Mouse (Mus musculus) right cerebral cortex, postnatal 36 days (tissue): ENCODE data around the gene Oas1c.

ENCODE experiments used
- DNase-seq, 2 experiments: peaks; one replicate each; pipeline ENCODE4 v3.0.0; 2022; ENCODE audit warnings: low spot score in 2 of 2, mixed read lengths in 1 of 2

The Oas1c gene

GRCm38 (mm10) chr5:120781646-120782045, 30.7 kb downstream of the Oas1c start:
- DNase-seq = no peak

DNA sequence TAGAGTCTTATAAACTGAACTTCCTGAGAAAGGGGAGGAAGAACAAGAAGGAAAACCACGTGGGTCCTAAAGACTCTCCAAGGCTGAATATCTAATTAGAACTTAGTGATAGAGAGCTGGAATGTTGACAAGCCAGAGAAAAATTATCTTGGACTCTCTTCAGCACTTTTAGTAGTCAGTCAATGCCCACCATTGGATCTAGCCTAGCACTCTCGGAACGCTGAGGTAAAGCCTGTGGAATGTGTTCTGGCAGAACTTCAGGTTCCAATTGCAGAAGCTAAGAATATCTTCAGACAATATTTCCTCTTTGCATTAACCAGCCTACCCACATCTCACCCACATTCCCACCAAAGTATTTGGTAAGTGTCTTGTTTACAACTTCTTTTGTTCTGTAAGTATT, 32.4 kb downstream of the Oas1c start:
- DNase-seq = no peak

GRCm38 (mm10) chr5:120778941-120779340, 33.4 kb downstream of the Oas1c start:
- no peak for DNase-seq

GRCm38 (mm10) chr5:120777478-120777877, 34.8 kb downstream of the Oas1c start, which contains the start of gene Oas3:
Gene Oas3 (minus strand): TSS chr5:120777661.
- DNase-seq = no peak

- no peak for DNase-seq
Measured at GRCm38 (mm10) chr5:120776801-120777200, 35.5 kb downstream of the Oas1c start.

- DNase-seq = no peak
Measured at GRCm38 (mm10) chr5:120775287-120775985, 36.9 kb downstream of the Oas1c start.

DNA sequence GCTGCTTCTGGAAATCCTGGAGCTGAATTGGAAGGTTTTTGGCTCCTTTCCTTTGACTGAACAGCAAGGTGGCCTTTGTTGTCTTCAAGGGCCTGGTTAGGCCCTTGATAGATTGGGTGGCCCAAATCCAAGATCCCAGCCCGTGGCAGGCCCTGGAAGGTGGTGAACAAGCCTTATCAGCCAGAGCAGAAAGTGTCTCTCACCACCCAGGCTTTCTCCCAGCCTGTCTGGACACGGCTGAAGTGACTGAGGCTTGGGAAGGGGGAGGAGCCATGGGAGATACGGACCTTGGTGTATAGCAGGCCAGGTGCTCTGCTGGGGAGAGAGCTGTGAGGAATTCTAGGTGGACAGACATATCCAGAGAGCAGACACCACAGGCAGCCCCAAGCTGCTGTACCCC, 42.9 kb downstream of the Oas1c start:
- no peak for DNase-seq

DNA sequence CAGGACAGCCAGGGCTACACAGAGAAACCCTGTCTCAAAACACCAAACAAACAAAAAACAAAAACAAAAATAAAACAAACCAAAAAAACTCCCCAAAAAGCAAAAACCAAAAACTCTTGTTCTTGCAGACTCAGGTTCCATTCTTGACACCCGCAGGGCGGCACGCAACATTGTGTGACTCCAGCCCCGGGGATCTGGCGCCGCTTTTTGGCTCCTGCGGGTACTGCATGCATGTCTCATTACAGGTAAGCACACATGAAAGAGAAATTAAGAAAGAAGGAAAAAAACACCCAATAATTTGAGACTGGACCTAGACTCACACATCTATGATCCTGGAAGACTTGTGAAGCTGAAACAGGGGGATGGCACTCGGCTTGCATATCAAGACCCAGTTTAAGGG, 47.3 kb downstream of the Oas1c start:
- no peak for DNase-seq

DNA sequence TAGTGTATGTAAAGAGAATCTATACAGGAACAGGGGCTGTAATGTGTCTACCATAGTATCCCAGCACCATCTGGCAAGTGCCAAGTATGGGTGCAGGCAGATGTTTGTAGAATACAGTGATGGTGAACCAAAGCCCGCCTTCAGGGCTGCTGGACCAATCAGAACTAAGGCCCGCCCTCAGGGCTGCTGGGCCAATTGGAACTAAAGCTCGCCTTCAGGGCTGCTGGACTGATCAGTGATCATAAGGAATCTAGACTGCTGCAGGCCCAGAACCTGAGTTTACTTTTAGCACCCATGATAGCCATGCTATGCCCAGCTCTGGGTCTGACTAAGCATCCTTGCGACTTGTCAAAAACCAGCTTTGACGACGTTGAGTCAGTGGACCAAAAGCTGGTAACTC, 50.4 kb downstream of the Oas1c start:
- no peak for DNase-seq

- DNase-seq = no peak
Measured at GRCm38 (mm10) chr5:120754215-120754614, 58.1 kb downstream of the Oas1c start.

GRCm38 (mm10) chr5:120752786-120753185, 59.5 kb downstream of the Oas1c start:
- no peak for DNase-seq

DNA sequence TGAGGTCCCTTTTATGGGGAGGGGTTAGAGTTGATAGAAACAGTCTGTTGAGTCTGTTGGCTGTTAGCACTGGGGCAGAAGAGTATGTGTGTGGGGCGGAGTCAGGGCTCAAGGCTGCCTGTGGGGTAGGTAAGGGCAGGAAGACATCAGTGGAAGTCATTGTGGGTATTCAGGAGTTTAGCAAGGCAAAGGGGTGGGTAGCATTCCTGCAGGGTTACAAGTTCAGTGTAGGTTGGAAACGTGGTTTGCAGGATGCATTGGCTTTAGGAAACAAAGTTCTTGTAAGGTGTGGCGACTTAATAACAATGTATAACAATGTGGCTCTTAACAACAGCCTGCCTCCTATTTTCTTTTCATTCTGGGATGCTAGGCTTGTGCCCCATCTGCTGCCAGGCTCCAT, 61.1 kb downstream of the Oas1c start:
- no peak for DNase-seq
